Mouse (Mus musculus) spleen, adult 2 months (tissue): Measurements from ENCODE around the gene Cnga3. TPM values are rescaled to one million over a fixed set of nuclear protein-coding genes. Genes with fewer than 3 reads are reported as not detected.

Source experiments
- DNase-seq, 2 experiments: peaks; one replicate each; pipeline versions ENCODE4 v3.0.0 to v3.0.0-alpha.2; 2012 to 2021; ENCODE audit warnings: low spot score in 2 of 2, low read depth in 1 of 2
- H3K27ac ChIP-seq: fragments of 200-500 bp; 2 replicates; pipeline ENCODE4 v1.5.1; 2012; ENCODE audit warnings: low read length, inconsistent platforms; ENCODE audit not compliant: insufficient read depth
- H3K27me3 ChIP-seq: fragments of 200-500 bp; 2 replicates; pipeline ENCODE4 v1.6.1; 2012; ENCODE audit warnings: mild to moderate bottlenecking, moderate library complexity, low read length, inconsistent platforms; ENCODE audit not compliant: control insufficient read depth, insufficient read depth
- H3K36me3 ChIP-seq: fragments of 200-500 bp; 2 replicates; pipeline ENCODE4 v1.6.1; 2012; ENCODE audit warnings: mild to moderate bottlenecking, low read length, inconsistent platforms; ENCODE audit not compliant: control insufficient read depth, insufficient read depth
- H3K4me1 ChIP-seq: fragments of 200-500 bp; 2 replicates; pipeline ENCODE4 v1.6.1; 2011; ENCODE audit warnings: inconsistent platforms; ENCODE audit not compliant: control insufficient read depth, insufficient read depth, insufficient read length
- H3K4me3 ChIP-seq: fragments of 200-500 bp; 2 replicates; pipeline ENCODE4 v1.5.1; 2011; ENCODE audit warnings: mild to moderate bottlenecking, inconsistent platforms; ENCODE audit not compliant: insufficient read depth, insufficient read length; ENCODE audit errors: extremely low read depth
- CTCF ChIP-seq: fragments of 200-500 bp; IDR thresholded peaks from 2 replicates; pipeline ENCODE4 v1.5.1; 2011; ENCODE audit warnings: mild to moderate bottlenecking, inconsistent platforms; ENCODE audit not compliant: insufficient read depth, insufficient read length, insufficient replicate concordance; ENCODE audit errors: extremely low read depth
- POLR2A ChIP-seq: fragments of 200-500 bp; IDR thresholded peaks from 2 replicates; pipeline ENCODE4 v1.6.1; 2011; ENCODE audit warnings: low read depth, low read length, inconsistent platforms
- WGBS: fragments of 180-500 bp; shearing (Covaris S2); methylation state at CpG from one replicate; pipeline ENCODE4 v1.1.7; 2018; 5-methylcytosine and 5-hydroxymethylcytosine counted together
- polyA plus RNA-seq: library from polyadenylated mRNA; depleted of rRNA; stranded (reverse); fragments of >200 nt; gene quantifications from 2 replicates; pipeline ENCODE4 v1.2.3, GENCODE M21; 2012; rRNA removed

Gene Cnga3
- polyA plus RNA-seq, 1 experiment, result 0.18 TPM

GRCm38 (mm10) chr1:37308021-37308742 lies 93.9 kb downstream of the Cnga3 start:
- Histone ChIP-seq H3K27ac (peak overlapping the region; percentile 43; the same call in 1 of the 2 replicates), H3K36me3 (no peaks in the 10 kb centered on the region), H3K4me1 (peaks cover 38% of the 10 kb centered on the region; the same call in 1 of the 2 replicates), H3K27me3 (no peaks in the 10 kb centered on the region), H3K4me3 (no peak overlapping the region)
- TF ChIP-seq POLR2A, result no peak
- TF ChIP-seq CTCF, result no peak
- WGBS, result 46% methylated on average over 8 of the region's 8 CpGs
- DNase-seq, result no peak

- 59% methylated on average over 3 of the region's 3 CpGs for WGBS
- Histone ChIP-seq H3K27me3 (no peaks in the 10 kb centered on the region), H3K36me3 (no peaks in the 10 kb centered on the region), H3K4me1 (peaks cover 40% of the 10 kb centered on the region; the same call in 1 of the 2 replicates), H3K4me3 (no peak overlapping the region), H3K27ac (0 out of 2 replicates have a peak overlapping the region, but pooled peaks have one; percentile 43)
- TF ChIP-seq CTCF, result no peak
- no peak for TF ChIP-seq POLR2A
- DNase-seq, result peak in 1 of 2 experiments; percentile 46
These were observed 94.5 kb downstream of the Cnga3 start for GRCm38 (mm10) chr1:37308743-37309100.

GRCm38 (mm10) chr1:37309939-37310515 lies 95.8 kb downstream of the Cnga3 start:
- Histone ChIP-seq H3K27ac (no peak overlapping the region), H3K4me1 (peaks cover 42% of the 10 kb centered on the region; the same call in 1 of the 2 replicates), H3K36me3 (no peaks in the 10 kb centered on the region), H3K27me3 (no peaks in the 10 kb centered on the region), H3K4me3 (no peak overlapping the region)
- TF ChIP-seq POLR2A (no peak), CTCF (no peak)
- DNase-seq, result peak in 1 of 2 experiments; percentile 65
- 32% methylated on average over 4 of the region's 4 CpGs for WGBS

Other genes starting within 250 kb of the Cnga3 start
- 0.21 and 0.23 TPM in 2 replicates for gene Vwa3b, start 187.8 kb upstream of the Cnga3 start, polyA plus RNA-seq
- 14.0 and 16.0 TPM in 2 replicates for gene Inpp4a, start 85.4 kb downstream of the Cnga3 start, polyA plus RNA-seq
- 27.7 and 30.8 TPM in 2 replicates for gene Coa5, start 215.7 kb downstream of the Cnga3 start, polyA plus RNA-seq
- gene Unc50, start 215.7 kb downstream of the Cnga3 start, polyA plus RNA-seq, result 32.7 and 35.2 TPM in 2 replicates